Mouse (Mus musculus): ENCODE data around the gene Hacd1. TPM values are rescaled to one million over a fixed set of nuclear protein-coding genes. Genes with fewer than 3 reads are reported as not detected.

Gene Hacd1
- total RNA-seq, 2 experiments from 2014 or later, result 194 to 214 TPM

- intact Hi-C loops (cut with DNase I), result no loop called here
- no peak for DNase-seq
Measured at GRCm38 (mm10) chr2:14041249-14041648, 14.7 kb downstream of the Hacd1 start.

GRCm38 (mm10) chr2:14019228-14019627 lies 36.7 kb downstream of the Hacd1 start:
- DNase-seq, result no peak
- intact Hi-C loops (cut with DNase I), result no loop called here

DNA sequence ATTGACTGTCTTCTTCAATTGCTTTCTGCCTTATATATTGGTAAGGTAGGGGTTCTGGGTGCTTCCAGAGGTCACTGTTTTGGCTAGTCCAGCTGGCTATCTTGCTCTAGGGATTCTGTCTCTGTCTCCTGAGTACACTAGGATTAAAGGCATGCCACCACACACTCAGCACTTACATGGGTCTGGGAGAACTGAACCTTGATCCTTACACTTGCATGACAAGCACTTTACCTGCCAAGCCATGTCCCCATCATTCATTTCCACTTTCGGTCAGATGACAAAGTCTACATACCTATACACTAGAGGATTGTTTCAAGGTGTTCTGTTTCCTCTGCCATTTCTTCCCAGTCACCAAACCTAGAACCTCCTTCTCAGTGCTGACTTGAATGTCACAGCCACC lies 50.8 kb downstream of the Hacd1 start:
- intact Hi-C loops (cut with DNase I), result no loop called here
- no peak for DNase-seq

DNA sequence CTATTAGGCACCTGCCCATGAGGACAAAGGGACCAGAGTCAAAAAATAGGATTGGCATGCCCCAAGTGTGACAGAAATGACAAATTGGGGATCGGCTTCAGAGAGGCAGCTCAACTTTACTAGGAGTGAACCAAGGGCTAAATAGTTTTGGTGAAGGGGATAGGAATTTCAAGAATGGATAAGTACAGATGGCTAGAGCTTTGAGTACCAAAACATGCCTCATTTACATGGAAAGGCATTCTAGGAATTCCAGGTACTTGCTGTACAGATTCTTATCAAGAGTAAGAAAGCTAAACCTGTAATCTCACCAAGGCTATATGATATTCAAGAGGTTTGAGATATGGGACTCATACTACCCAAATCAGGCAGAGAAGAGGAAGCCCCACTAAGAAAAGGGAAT lies 95.8 kb downstream of the Hacd1 start:
- intact Hi-C loops (cut with DNase I), result no loop called here
- no peak for DNase-seq

DNA sequence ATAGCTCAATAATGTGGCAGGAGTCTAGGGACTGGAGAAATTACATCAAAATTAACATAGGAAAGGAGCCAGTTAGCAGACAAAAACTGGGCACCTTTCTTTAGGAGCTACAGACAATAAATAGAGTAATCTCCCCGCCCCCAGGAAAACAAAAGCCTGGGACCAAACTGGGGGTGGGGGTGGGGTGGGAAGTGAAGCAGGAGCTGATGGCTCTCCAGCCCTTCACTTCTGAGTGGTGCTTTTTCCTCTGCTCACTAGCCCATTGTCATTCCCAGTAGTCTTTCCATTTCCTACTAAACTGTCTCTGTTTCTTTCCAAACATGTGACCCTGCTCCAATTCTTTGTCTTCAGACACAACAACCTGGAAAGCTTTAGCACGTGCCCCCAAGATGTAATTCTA lies 99.5 kb downstream of the Hacd1 start:
- no peak for DNase-seq
- intact Hi-C loops (cut with DNase I), result no loop called here

DNA sequence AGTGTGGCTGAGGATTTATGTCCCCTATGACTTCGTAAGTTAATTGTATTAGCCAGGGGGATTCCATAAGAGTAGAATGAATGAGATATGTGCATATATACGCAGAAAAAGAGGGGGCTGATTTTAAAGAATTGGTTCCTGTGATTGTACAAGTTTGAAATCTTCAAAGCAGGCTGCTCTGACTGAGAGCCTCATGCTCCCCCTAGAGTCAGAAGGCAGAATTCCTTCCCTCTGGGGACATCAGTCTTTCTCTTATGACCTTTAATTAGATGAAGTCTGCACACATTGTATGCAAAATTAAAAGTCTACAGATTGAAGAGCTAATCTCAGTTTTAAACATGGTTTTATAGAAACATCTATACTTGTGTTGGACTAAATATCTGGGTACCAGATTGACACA lies 117.8 kb downstream of the Hacd1 start:
- intact Hi-C loops (cut with DNase I), result no loop called here
- DNase-seq, result no peak

GRCm38 (mm10) chr2:13935343-13935742 lies 120.6 kb downstream of the Hacd1 start:
- DNase-seq, result no peak
- intact Hi-C loops (cut with DNase I), result no loop called here

GRCm38 (mm10) chr2:13932253-13932652 lies 123.7 kb downstream of the Hacd1 start:
- intact Hi-C loops (cut with DNase I), result no loop called here
- DNase-seq, result no peak

DNA sequence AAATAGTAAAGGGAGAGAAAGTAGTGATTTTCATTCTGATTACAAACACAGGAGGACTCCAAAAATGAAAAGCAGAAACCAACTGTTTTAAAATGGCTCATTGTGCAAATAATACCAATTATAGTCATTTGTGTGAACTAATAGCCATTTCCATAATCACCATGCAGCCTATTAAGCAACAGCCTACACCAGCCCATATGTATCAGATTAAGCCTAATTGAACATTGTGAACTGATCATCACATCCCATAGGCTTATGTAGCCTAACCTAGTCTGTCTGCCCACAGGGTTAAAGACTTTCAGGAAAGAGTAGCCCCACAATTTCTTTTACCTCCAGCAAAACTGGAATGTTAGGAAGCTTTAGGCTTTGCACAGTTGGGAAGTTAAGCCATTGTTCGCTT lies 125.2 kb downstream of the Hacd1 start:
- DNase-seq, result no peak
- intact Hi-C loops (cut with DNase I), result no loop called here

GRCm38 (mm10) chr2:13888568-13888967 lies 167.4 kb downstream of the Hacd1 start:
- no peak for DNase-seq
- intact Hi-C loops (cut with DNase I), result no loop called here

- intact Hi-C loops (cut with DNase I), result no loop called here
- DNase-seq, result no peak
Measured at GRCm38 (mm10) chr2:13857461-13857860, 198.5 kb downstream of the Hacd1 start.

- DNase-seq, result no peak
- intact Hi-C loops (cut with DNase I), result no loop called here
Measured at GRCm38 (mm10) chr2:13855510-13855909, 200.4 kb downstream of the Hacd1 start.

- intact Hi-C loops (cut with DNase I), result no loop called here
Measured at GRCm38 (mm10) chr2:13836310-13836709, 219.6 kb downstream of the Hacd1 start.

GRCm38 (mm10) chr2:13834989-13835388 lies 220.9 kb downstream of the Hacd1 start:
- DNase-seq, result no peak
- intact Hi-C loops (cut with DNase I), result no loop called here

More at GRCm38 (mm10) chr2:13836310-13836709, 219.6 kb downstream of the Hacd1 start:
- DNase-seq, result no peak

GRCm38 (mm10) chr2:13816645-13817044 lies 239.3 kb downstream of the Hacd1 start:
- intact Hi-C loops (cut with DNase I), result no loop called here
- no peak for DNase-seq

DNA sequence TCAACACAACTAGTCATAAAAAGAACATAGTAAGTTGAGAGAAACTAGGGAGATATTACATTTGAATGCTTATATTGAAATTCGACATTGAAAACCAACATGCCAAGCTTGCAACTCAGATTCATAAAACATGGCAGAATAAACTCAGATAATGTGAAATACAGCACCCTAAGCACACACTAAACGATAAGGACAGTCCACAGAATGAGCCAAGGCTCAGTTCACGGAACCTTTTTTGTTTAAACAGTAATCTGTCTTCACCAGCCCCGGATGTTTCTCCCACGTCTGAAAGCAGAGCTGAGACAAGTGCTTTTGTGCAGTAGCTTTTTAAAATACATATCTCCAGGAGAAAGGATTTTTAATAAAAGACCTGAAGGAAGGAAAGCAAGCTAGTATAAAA lies 247.3 kb downstream of the Hacd1 start:
- intact Hi-C loops (cut with DNase I), result no loop called here
- DNase-seq, result no peak

- DNase-seq, result no peak
- intact Hi-C loops (cut with DNase I), result no loop called here
Measured at GRCm38 (mm10) chr2:13808008-13808407, 247.9 kb downstream of the Hacd1 start.

DNA sequence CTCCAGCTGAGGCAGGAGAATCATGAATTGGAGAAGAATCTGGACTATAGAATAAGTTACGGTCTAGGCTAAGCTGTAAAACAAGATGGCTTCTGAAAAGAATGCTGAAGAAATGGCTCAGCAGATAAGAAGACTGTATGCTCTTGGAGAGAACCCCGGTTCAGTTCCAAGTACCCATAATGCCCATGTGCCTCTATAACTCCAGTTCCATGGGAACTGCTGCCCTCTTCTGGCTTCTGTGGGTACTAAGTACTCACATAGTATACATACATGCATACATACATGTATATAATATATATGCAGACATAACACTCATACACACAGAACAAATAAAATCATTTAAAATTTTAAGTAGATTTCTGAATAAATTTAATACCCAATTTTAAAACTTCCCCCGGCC lies 249.8 kb downstream of the Hacd1 start:
- intact Hi-C loops (cut with DNase I), result no loop called here
- no peak for DNase-seq

- intact Hi-C loops (cut with DNase I), result no loop called here
- DNase-seq, result no peak
Measured at GRCm38 (mm10) chr2:13800639-13801038, 255.3 kb downstream of the Hacd1 start.

Data from gastrocnemius, postnatal 36 days (tissue).